Mouse (Mus musculus) heart, postnatal 0 days (tissue): ENCODE measurements around the gene Ptprcap. TPM values are rescaled to one million over a fixed set of nuclear protein-coding genes. Genes with fewer than 3 reads are reported as not detected.
"Not testable (repeated sequence)": the region's sequence is repeated elsewhere in the genome, so short reads cannot be mapped to it uniquely, and the experiment has no call there.

Experiments used
- ATAC-seq: fragments of 200-750 bp; cut with Nextera tagmentation; 2 replicates; pipeline ENCODE4 v1.8.0; 2017; ENCODE audit warnings: low read depth, moderate number of reproducible peaks, moderate library complexity; ENCODE audit not compliant: insufficient read depth
- DNase-seq: peaks from one replicate; pipeline ENCODE4 v3.0.0-alpha.2; 2016; ENCODE audit warnings: low spot score
- H3K27ac ChIP-seq: fragments of 300-500 bp; sonication (generic); 2 replicates; pipeline ENCODE4 v1.5.1; 2014; ENCODE audit warnings: low read depth, mild to moderate bottlenecking
- H3K27me3 ChIP-seq: fragments of 300-500 bp; sonication (generic); 2 replicates; pipeline ENCODE4 v1.6.1; 2014; ENCODE audit warnings: low read length, mixed read lengths; ENCODE audit not compliant: control insufficient read depth, insufficient read depth
- H3K36me3 ChIP-seq: fragments of 300-500 bp; sonication (generic); replicated peaks from 2 replicates; pipeline ENCODE4 v1.6.1; 2014; ENCODE audit warnings: low read length, mixed read lengths; ENCODE audit not compliant: control insufficient read depth, insufficient read depth
- H3K4me1 ChIP-seq: fragments of 300-500 bp; sonication (generic); 2 replicates; pipeline ENCODE4 v1.6.1; 2014; ENCODE audit warnings: antibody characterized with exemption; ENCODE audit not compliant: control insufficient read depth, insufficient read depth
- H3K4me2 ChIP-seq: fragments of 300-500 bp; sonication (generic); 2 replicates; pipeline ENCODE4 v1.6.1; 2014; ENCODE audit warnings: low read depth, mild to moderate bottlenecking, low read length, moderate library complexity
- H3K4me3 ChIP-seq: fragments of 300-500 bp; sonication (generic); 2 replicates; pipeline ENCODE4 v1.5.1; 2014; ENCODE audit warnings: low read depth, low read length
- H3K9ac ChIP-seq: fragments of 300-500 bp; sonication (generic); replicated peaks from 2 replicates; pipeline ENCODE4 v1.6.1; 2014; ENCODE audit warnings: low read depth, low read length, mixed read lengths
- H3K9me3 ChIP-seq: fragments of 300-500 bp; sonication (generic); replicated peaks from 2 replicates; pipeline ENCODE4 v1.6.1; 2016; ENCODE audit warnings: low read length; ENCODE audit not compliant: control insufficient read depth
- CTCF ChIP-seq: IDR thresholded peaks from 2 replicates; pipeline ENCODE4 v1.5.1; 2016; ENCODE audit warnings: antibody characterized with exemption, control low read depth, low read depth
- EP300 ChIP-seq: IDR thresholded peaks from 2 replicates; pipeline ENCODE4 v1.6.1; 2016; ENCODE audit warnings: antibody characterized with exemption, low read depth
- WGBS: fragments of 180-500 bp; shearing (Covaris S2); extraction: QIAGEN DNeasy Blood & Tissue Kit; methylation state at CpG from one replicate; pipeline ENCODE4 v1.1.7; 2014; 5-methylcytosine and 5-hydroxymethylcytosine counted together
- polyA plus RNA-seq: library from polyadenylated mRNA; unstranded; fragments of >200 nt; fragmentation: Nextera tagmentation; extraction: Ambion mirVana; gene quantifications from 2 replicates; pipeline ENCODE4 v1.2.1, GENCODE M21; 2015
- total RNA-seq: library from RNA; depleted of rRNA; stranded (reverse); fragments of >200 nt; gene quantifications from 2 replicates; pipeline ENCODE4 v1.2.3, GENCODE M21; 2014; ENCODE audit warnings: low replicate concordance

The Ptprcap gene
- total and polyA plus RNA-seq, 2 experiments from 2014 or later: 0.46 TPM; not detected in 1

- peak; percentile 99 for DNase-seq
- H3K27me3 ChIP-seq: no peaks in the 10 kb centered on the region
- peaks cover 15% of the 10 kb centered on the region for H3K36me3 ChIP-seq
- 3% methylated on average over 38 of the region's 38 CpGs for WGBS
- H3K4me1 ChIP-seq: peaks cover 9% of the 10 kb centered on the region; the same call in 1 of the 2 replicates
- peak overlapping the region; percentile 57 for H3K4me2 ChIP-seq
- TF ChIP-seq EP300 (no peak), CTCF (no peak)
- H3K9ac ChIP-seq: no peak overlapping the region; the same call in 1 of the 2 replicates
- no peaks in the 10 kb centered on the region for H3K9me3 ChIP-seq
- peak; percentile 73 for ATAC-seq
- H3K4me3 ChIP-seq: peak overlapping the region; percentile 38
- H3K27ac ChIP-seq: peak overlapping the region; percentile 63
Measured at GRCm38 (mm10) chr19:4121097-4121805, 32.2 kb upstream of the Ptprcap start.

- H3K4me3 ChIP-seq, H3K9me3 ChIP-seq, DNase-seq, H3K27ac ChIP-seq, H3K9ac ChIP-seq, H3K27me3 ChIP-seq, H3K4me2 ChIP-seq, ATAC-seq: not testable (repeated sequence)
- WGBS: 55% methylated on average over 6 of the region's 6 CpGs
- peaks cover 14% of the 10 kb centered on the region for H3K36me3 ChIP-seq
- H3K4me1 ChIP-seq: peaks cover 15% of the 10 kb centered on the region
Measured at GRCm38 (mm10) chr19:4121896-4122295, 31.5 kb upstream of the Ptprcap start.

GRCm38 (mm10) chr19:4122411-4123370 lies 30.7 kb upstream of the Ptprcap start:
- Histone ChIP-seq H3K9ac (no peak overlapping the region), H3K27me3 (no peaks in the 10 kb centered on the region), H3K9me3 (no peaks in the 10 kb centered on the region), H3K4me2 (no peak overlapping the region), H3K4me1 (peaks cover 17% of the 10 kb centered on the region), H3K36me3 (peaks cover 9% of the 10 kb centered on the region), H3K4me3 (no peak overlapping the region), H3K27ac (no peak overlapping the region)
- no peak for DNase-seq
- no peak for ATAC-seq
- TF ChIP-seq CTCF (0 out of 2 replicates have a peak, but pooled peaks have one; percentile 2), EP300 (no peak)
- 75% methylated on average over 7 of the region's 7 CpGs for WGBS

- H3K9me3 ChIP-seq: no peaks in the 10 kb centered on the region
- WGBS: 78% methylated on average over 4 of the region's 4 CpGs
- no peak for ATAC-seq
- H3K4me1 ChIP-seq: peaks cover 19% of the 10 kb centered on the region
- no peak overlapping the region for H3K27ac ChIP-seq
- H3K27me3 ChIP-seq: no peaks in the 10 kb centered on the region
- H3K36me3 ChIP-seq: peaks cover 16% of the 10 kb centered on the region
- no peak overlapping the region for H3K4me2 ChIP-seq
- TF ChIP-seq EP300 (no peak), CTCF (no peak)
- H3K4me3 ChIP-seq: no peak overlapping the region
- H3K9ac ChIP-seq: no peak overlapping the region
- no peak for DNase-seq
Measured at GRCm38 (mm10) chr19:4124432-4124831, 29.0 kb upstream of the Ptprcap start.

- peaks cover 16% of the 10 kb centered on the region for H3K36me3 ChIP-seq
- WGBS: 26% methylated on average over 3 of the region's 4 CpGs
- peaks cover 21% of the 10 kb centered on the region for H3K4me1 ChIP-seq
- 0 out of 2 replicates have a peak overlapping the region, but pooled peaks have one; percentile 11 for H3K9ac ChIP-seq
- H3K4me2 ChIP-seq: peak overlapping the region; percentile 50
- H3K4me3 ChIP-seq: peak overlapping the region; percentile 83
- peak; percentile 5; the same call in 1 of the 2 replicates for ATAC-seq
- H3K27me3 ChIP-seq, DNase-seq, H3K27ac ChIP-seq, H3K9me3 ChIP-seq: not testable (repeated sequence)
Measured at GRCm38 (mm10) chr19:4125268-4125667, 28.1 kb upstream of the Ptprcap start.
